Mouse (Mus musculus) heart, embryonic 11.5 days (tissue): ENCODE measurements at regions not wholly inside any gene's neighbourhood (a gene's known extent, or its start where the extent isn't known, plus 50 kb on each side); places are given as distances from the start of the nearest gene placed in this dataset.
"Not testable (repeated sequence)": the region's sequence is repeated elsewhere in the genome, so short reads cannot be mapped to it uniquely, and the experiment has no call there.

Source experiments
- ATAC-seq: fragments of 200-750 bp; cut with Nextera tagmentation; replicated peaks from 2 replicates; pipeline ENCODE4 v1.8.0; 2017; ENCODE audit warnings: moderate library complexity; ENCODE audit not compliant: insufficient number of reproducible peaks, low FRiP score, low TSS enrichment
- H3K27ac ChIP-seq: fragments of 300-500 bp; sonication (generic); 2 replicates; pipeline ENCODE4 v1.5.1; 2014; ENCODE audit warnings: mild to moderate bottlenecking, low read depth, low read length
- H3K27me3 ChIP-seq: fragments of 300-500 bp; sonication (generic); 2 replicates; pipeline ENCODE4 v1.6.1; 2014; ENCODE audit warnings: mild to moderate bottlenecking, low read length, mixed read lengths; ENCODE audit not compliant: control insufficient read depth, insufficient read depth
- H3K36me3 ChIP-seq: fragments of 300-500 bp; sonication (generic); 2 replicates; pipeline ENCODE4 v1.6.1; 2014; ENCODE audit warnings: mild to moderate bottlenecking, low read length, moderate library complexity, mixed read lengths; ENCODE audit not compliant: control insufficient read depth, insufficient read depth
- H3K4me1 ChIP-seq: fragments of 300-500 bp; sonication (generic); 2 replicates; pipeline ENCODE4 v1.6.1; 2014; ENCODE audit warnings: low read length; ENCODE audit not compliant: control insufficient read depth, insufficient read depth
- H3K4me2 ChIP-seq: fragments of 300-500 bp; sonication (generic); 2 replicates; pipeline ENCODE4 v1.6.1; 2014; ENCODE audit warnings: mild to moderate bottlenecking, moderate library complexity
- H3K4me3 ChIP-seq: fragments of 300-500 bp; sonication (generic); 2 replicates; pipeline ENCODE4 v1.5.1; 2014; ENCODE audit warnings: low read depth, low read length
- H3K9ac ChIP-seq: fragments of 300-500 bp; sonication (generic); 2 replicates; pipeline ENCODE4 v1.6.1; 2014; ENCODE audit warnings: mild to moderate bottlenecking, low read depth, low read length, moderate library complexity
- H3K9me3 ChIP-seq: fragments of 300-500 bp; sonication (generic); replicated peaks from 2 replicates; pipeline ENCODE4 v1.6.1; 2016; ENCODE audit warnings: low read length; ENCODE audit not compliant: control insufficient read depth
- WGBS: fragments of 180-500 bp; shearing (Covaris S2); extraction: QIAGEN DNeasy Blood & Tissue Kit; methylation state at CpG from one replicate; pipeline ENCODE4 v1.1.7; 2014; ENCODE audit not compliant: insufficient replicate concordance; 5-methylcytosine and 5-hydroxymethylcytosine counted together

GRCm38 (mm10) chr4:23193384-23194135 is 705.4 kb upstream of the Pou3f2 start:
- 73% methylated on average over 6 of the region's 6 CpGs for whole genome bisulfite sequencing

GRCm38 (mm10) chr4:23173811-23174210 is 685.6 kb upstream of the Pou3f2 start:
- Histone ChIP-seq H3K9ac (no peak overlapping the region), H3K4me2 (no peak overlapping the region), H3K36me3 (no peaks in the 10 kb centered on the region), H3K4me3 (no peak overlapping the region), H3K4me1 (no peaks in the 10 kb centered on the region), H3K27me3 (no peaks in the 10 kb centered on the region), H3K27ac (no peak overlapping the region), H3K9me3 (no peaks in the 10 kb centered on the region)
- WGBS, result 87% methylated on average over 1 of the region's 1 CpGs
- no peak for ATAC-seq

More at GRCm38 (mm10) chr4:23193384-23194135, 705.4 kb upstream of the Pou3f2 start:
- H3K4me1 ChIP-seq, result no peaks in the 10 kb centered on the region
- H3K36me3 ChIP-seq, result no peaks in the 10 kb centered on the region
- no peak for ATAC-seq
- no peak overlapping the region for H3K4me3 ChIP-seq
- no peaks in the 10 kb centered on the region for H3K9me3 ChIP-seq
- H3K27me3 ChIP-seq, result no peaks in the 10 kb centered on the region
- H3K27ac ChIP-seq, result no peak overlapping the region
- H3K9ac ChIP-seq, result no peak overlapping the region
- H3K4me2 ChIP-seq, result no peak overlapping the region

- no peak overlapping the region for H3K27ac ChIP-seq
- H3K9me3 ChIP-seq, result no peaks in the 10 kb centered on the region
- no peak overlapping the region for H3K4me2 ChIP-seq
- H3K27me3 ChIP-seq, result no peaks in the 10 kb centered on the region
- WGBS, result 76% methylated on average over 4 of the region's 4 CpGs
- no peaks in the 10 kb centered on the region for H3K36me3 ChIP-seq
- H3K4me1 ChIP-seq, result no peaks in the 10 kb centered on the region
- ATAC-seq, result no peak
- no peak overlapping the region for H3K4me3 ChIP-seq
- no peak overlapping the region for H3K9ac ChIP-seq
Observed at GRCm38 (mm10) chr4:23173330-23173729, 685.2 kb upstream of the Pou3f2 start.

- no peak overlapping the region for H3K27ac ChIP-seq
- H3K4me3 ChIP-seq, result no peak overlapping the region
- H3K4me2 ChIP-seq, result no peak overlapping the region
- no peak overlapping the region for H3K9ac ChIP-seq
- H3K36me3 ChIP-seq, result no peaks in the 10 kb centered on the region
- 85% methylated on average over 3 of the region's 3 CpGs for WGBS
- no peaks in the 10 kb centered on the region for H3K27me3 ChIP-seq
- H3K9me3 ChIP-seq, result no peaks in the 10 kb centered on the region
- no peaks in the 10 kb centered on the region for H3K4me1 ChIP-seq
- ATAC-seq, result no peak
Observed at GRCm38 (mm10) chr4:23148097-23148849, 660.1 kb upstream of the Pou3f2 start.

GRCm38 (mm10) chr4:23133386-23133785 is 645.2 kb upstream of the Pou3f2 start:
- no peak for ATAC-seq
- 39% methylated on average over 2 of the region's 2 CpGs for WGBS
- Histone ChIP-seq H3K4me1 (no peaks in the 10 kb centered on the region), H3K36me3 (no peaks in the 10 kb centered on the region), H3K4me3 (no peak overlapping the region), H3K27me3 (no peaks in the 10 kb centered on the region), H3K27ac (no peak overlapping the region), H3K9ac (no peak overlapping the region), H3K9me3 (no peaks in the 10 kb centered on the region), H3K4me2 (no peak overlapping the region)

GRCm38 (mm10) chr4:23101452-23101851 is 613.3 kb upstream of the Pou3f2 start:
- not testable (repeated sequence) for ATAC-seq, H3K4me1 ChIP-seq, H3K9me3 ChIP-seq, H3K4me2 ChIP-seq, H3K4me3 ChIP-seq, H3K27ac ChIP-seq, H3K27me3 ChIP-seq, H3K9ac ChIP-seq, H3K36me3 ChIP-seq
- 77% methylated on average over 2 of the region's 2 CpGs for whole genome bisulfite sequencing

- no peak for ATAC-seq
- Histone ChIP-seq H3K4me3 (no peak overlapping the region), H3K4me2 (no peak overlapping the region), H3K27me3 (no peaks in the 10 kb centered on the region), H3K4me1 (no peaks in the 10 kb centered on the region), H3K36me3 (no peaks in the 10 kb centered on the region), H3K27ac (no peak overlapping the region), H3K9ac (no peak overlapping the region), H3K9me3 (no peaks in the 10 kb centered on the region)
- 88% methylated on average over 5 of the region's 5 CpGs for WGBS
Observed at GRCm38 (mm10) chr4:23079521-23079920, 591.4 kb upstream of the Pou3f2 start.

- no peak overlapping the region for H3K27ac ChIP-seq
- H3K36me3 ChIP-seq, result no peaks in the 10 kb centered on the region
- WGBS, result 60% methylated on average over 2 of the region's 2 CpGs
- no peak overlapping the region for H3K9ac ChIP-seq
- H3K4me1 ChIP-seq, result no peaks in the 10 kb centered on the region
- ATAC-seq, result no peak
- no peak overlapping the region for H3K4me2 ChIP-seq
- H3K4me3 ChIP-seq, result no peak overlapping the region
- H3K9me3 ChIP-seq, result no peaks in the 10 kb centered on the region
- no peaks in the 10 kb centered on the region for H3K27me3 ChIP-seq
Observed at GRCm38 (mm10) chr4:23077603-23078002, 589.4 kb upstream of the Pou3f2 start.
